Mouse (Mus musculus): ENCODE measurements around the gene Iqcm.

DNA sequence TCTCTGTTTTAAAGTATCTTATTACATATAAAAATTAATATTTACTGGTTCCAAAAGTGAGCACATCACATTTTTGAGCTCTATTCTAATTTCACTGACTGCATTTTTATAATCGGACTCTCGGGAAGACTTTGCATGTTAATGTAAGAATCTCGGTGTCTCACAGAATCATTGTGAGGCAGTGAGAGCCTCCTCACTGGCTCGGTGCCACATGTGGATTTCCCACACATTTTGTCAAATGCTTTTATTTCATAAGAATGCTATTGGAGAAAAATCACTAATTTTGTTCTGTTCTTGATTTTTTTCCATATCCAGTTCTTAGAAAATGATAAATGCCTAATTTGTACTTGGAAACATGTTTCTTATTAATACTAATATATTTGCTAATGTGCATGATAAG is 570.0 kb downstream of the Iqcm start:
- no peak for TF ChIP-seq POLR2A (IDR thresholded peaks at IDR 0.05; ENCODE audit: borderline replicate concordance, control insufficient read depth, low read depth, low read length)
- TF ChIP-seq CTCF (IDR thresholded peaks at IDR 0.05; ENCODE audit: control insufficient read depth, insufficient read depth, low read length), result no peak
